Mouse (Mus musculus): ENCODE data around the gene Lta. TPM values are rescaled to one million over a fixed set of nuclear protein-coding genes. Genes with fewer than 3 reads are reported as not detected.

Gene Lta
- polyA plus RNA-seq, 1 experiment from 2014 or later = 0.28 TPM

DNA sequence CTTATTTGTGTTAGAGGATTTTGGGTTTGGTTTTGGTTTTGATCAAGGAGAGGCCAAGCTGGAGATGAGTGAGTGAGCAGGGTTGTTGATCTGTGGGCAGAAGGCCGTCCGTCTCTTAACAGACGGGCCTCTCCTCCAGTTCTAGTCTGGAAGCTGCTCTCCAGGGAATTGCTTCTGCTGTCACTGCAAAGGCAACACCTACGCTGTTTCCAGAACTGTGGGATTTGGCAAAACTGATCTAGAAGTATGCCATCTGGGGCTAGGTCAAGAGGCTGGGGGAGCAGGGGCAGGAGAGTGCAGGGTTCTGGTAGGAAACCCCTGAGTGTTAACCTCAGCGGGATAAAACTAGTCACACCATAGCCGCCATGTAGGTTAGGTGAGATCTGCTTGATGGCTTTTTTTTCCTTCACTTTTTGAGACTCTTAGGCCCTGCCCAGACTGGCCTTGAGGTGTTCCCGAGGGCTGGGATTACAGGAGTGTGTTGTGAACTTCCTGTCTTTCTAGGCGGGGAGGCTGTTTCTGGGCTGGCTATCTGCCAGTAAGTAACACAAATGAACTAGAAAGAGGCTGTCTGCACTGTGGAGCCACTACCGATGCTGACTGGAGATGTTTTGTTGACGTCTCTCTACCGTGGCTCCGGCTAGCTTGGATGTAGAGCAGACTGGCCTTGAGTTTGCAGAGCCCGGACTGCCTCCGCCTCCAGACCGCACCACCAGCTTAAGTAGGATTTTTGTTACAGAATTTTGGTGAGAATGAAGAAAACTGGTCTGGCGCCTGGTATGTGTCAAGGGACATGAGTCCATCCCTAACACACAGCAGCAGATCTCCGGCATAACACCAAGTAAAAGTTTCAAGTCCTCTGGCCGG lies 28.2 kb upstream of the Lta start, which contains the start of gene Atp6v1g2:
TSS of gene Atp6v1g2 (plus strand) at position 547 of the 867 bp plus-strand sequence.
- Histone ChIP-seq H3K27me3 (ENCODE audit: control insufficient read depth, insufficient read depth, low read length) (no peaks in the 10 kb centered on the region), H3K9ac (ENCODE audit: low read length) (no peak within 1 kb of the TSS; the same call in 1 of the 2 replicates), H3K4me1 (ENCODE audit: control insufficient read depth, insufficient read depth, low read length) (peaks cover 3% of the 10 kb centered on the region), H3K4me2 (ENCODE audit: low read depth) (peak within 1 kb of the TSS; percentile 90), H3K4me3 (ENCODE audit: low read depth, low read length) (peak within 1 kb of the TSS; percentile 64; the same call in 1 of the 2 replicates), H3K36me3 (ENCODE audit: control insufficient read depth, insufficient read depth, low read length) (peaks cover 9% of the 10 kb centered on the region; the same call in 1 of the 2 replicates), H3K9me3 (ENCODE audit: control insufficient read depth, low read length) (no peaks in the 10 kb centered on the region), H3K27ac (ENCODE audit: low read depth, low read length) (no peak within 1 kb of the TSS)
- DNase-seq (ENCODE audit: low spot score) (no peak), ATAC-seq (ENCODE audit: insufficient read depth, low FRiP score, low TSS enrichment) (no peak)
- 90% methylated on average over 18 of the region's 18 CpGs for WGBS

DNA sequence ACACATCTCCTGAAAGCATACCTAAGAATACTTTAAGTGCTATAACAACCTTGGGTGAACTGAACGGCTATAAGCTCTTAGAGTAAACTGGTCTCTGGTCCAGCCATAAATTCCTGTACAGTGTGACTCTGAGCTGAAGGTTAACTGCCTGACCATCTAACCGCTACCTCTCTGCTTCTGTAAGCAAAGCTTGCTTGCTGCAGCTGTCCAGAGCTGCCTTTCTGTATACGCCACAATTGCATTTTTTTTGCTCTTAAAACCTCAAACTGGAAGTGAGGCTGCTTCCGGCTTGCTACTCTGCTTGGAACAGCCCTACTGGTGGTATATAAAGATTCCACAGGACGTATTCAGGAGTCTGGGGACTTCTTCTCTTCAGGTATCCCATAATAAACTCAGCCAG lies 27.5 kb upstream of the Lta start:
- peaks cover 3% of the 10 kb centered on the region for H3K4me1 ChIP-seq (ENCODE audit: control insufficient read depth, insufficient read depth, low read length)
- DNase-seq (ENCODE audit: low spot score) (no peak), ATAC-seq (ENCODE audit: insufficient read depth, low FRiP score, low TSS enrichment) (no peak)
- no peak overlapping the region for H3K9ac ChIP-seq (ENCODE audit: low read length)
- no peak overlapping the region for H3K4me2 ChIP-seq (ENCODE audit: low read depth)
- WGBS = 91% methylated on average over 5 of the region's 5 CpGs
- no peaks in the 10 kb centered on the region for H3K27me3 ChIP-seq (ENCODE audit: control insufficient read depth, insufficient read depth, low read length)
- H3K27ac ChIP-seq (ENCODE audit: low read depth, low read length) = no peak overlapping the region
- H3K36me3 ChIP-seq (ENCODE audit: control insufficient read depth, insufficient read depth, low read length) = peaks cover 9% of the 10 kb centered on the region; the same call in 1 of the 2 replicates
- H3K4me3 ChIP-seq (ENCODE audit: low read depth, low read length) = no peak overlapping the region
- H3K9me3 ChIP-seq (ENCODE audit: control insufficient read depth, low read length) = no peaks in the 10 kb centered on the region

DNA sequence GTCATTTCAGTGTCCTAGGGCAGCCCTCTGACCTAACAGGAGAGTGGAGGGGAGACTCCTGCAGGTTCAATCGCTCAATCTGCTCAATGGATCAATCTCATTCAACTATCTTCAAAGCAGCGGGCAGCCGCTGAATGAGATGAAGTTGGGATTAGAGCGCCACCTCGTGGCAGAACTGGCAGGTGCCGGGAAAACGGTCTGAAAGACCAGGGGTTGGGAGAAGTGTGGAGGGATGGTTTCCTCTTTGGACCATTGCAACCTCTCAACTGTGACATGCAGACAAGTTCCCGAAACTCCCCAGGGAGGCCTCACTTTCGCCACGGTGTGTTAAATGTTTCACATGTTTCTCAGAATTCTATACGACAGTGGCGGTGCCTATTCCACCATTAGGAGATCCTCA lies 26.9 kb upstream of the Lta start:
- Histone ChIP-seq H3K4me3 (ENCODE audit: low read depth, low read length) (no peak overlapping the region), H3K36me3 (ENCODE audit: control insufficient read depth, insufficient read depth, low read length) (peaks cover 9% of the 10 kb centered on the region; the same call in 1 of the 2 replicates), H3K4me2 (ENCODE audit: low read depth) (no peak overlapping the region), H3K4me1 (ENCODE audit: control insufficient read depth, insufficient read depth, low read length) (peaks cover 3% of the 10 kb centered on the region), H3K27me3 (ENCODE audit: control insufficient read depth, insufficient read depth, low read length) (no peaks in the 10 kb centered on the region), H3K9ac (ENCODE audit: low read length) (no peak overlapping the region), H3K27ac (ENCODE audit: low read depth, low read length) (no peak overlapping the region), H3K9me3 (ENCODE audit: control insufficient read depth, low read length) (no peaks in the 10 kb centered on the region)
- DNase-seq (ENCODE audit: low spot score) = peak; percentile 87
- 17% methylated on average over 12 of the region's 12 CpGs for WGBS
- no peak for ATAC-seq (ENCODE audit: insufficient read depth, low FRiP score, low TSS enrichment)

DNA sequence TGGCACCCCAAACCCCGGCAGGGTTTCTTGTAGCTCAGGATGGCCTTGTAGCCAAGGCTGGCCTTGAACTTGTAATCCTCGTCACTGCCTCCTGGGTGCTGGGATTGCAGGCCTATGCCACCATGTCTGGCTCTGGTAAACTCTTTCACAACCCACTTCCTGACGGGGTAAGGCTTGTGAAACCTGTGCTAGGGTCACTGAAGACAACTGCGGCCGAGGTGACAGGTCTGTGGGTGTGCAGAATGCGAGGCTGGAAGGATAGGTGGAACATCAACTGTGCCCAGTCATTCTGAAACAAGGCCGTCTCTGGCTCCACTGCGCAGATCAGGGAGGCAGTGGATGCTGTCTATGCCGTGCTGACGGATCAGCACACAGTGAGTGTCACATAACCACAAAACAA lies 25.9 kb upstream of the Lta start:
- Histone ChIP-seq H3K27me3 (ENCODE audit: control insufficient read depth, insufficient read depth, low read length) (no peaks in the 10 kb centered on the region), H3K36me3 (ENCODE audit: control insufficient read depth, insufficient read depth, low read length) (peaks cover 9% of the 10 kb centered on the region; the same call in 1 of the 2 replicates), H3K27ac (ENCODE audit: low read depth, low read length) (no peak overlapping the region), H3K4me1 (ENCODE audit: control insufficient read depth, insufficient read depth, low read length) (no peaks in the 10 kb centered on the region; the same call in none of the 2 replicates), H3K9ac (ENCODE audit: low read length) (no peak overlapping the region), H3K4me3 (ENCODE audit: low read depth, low read length) (no peak overlapping the region), H3K4me2 (ENCODE audit: low read depth) (no peak overlapping the region), H3K9me3 (ENCODE audit: control insufficient read depth, low read length) (no peaks in the 10 kb centered on the region)
- WGBS = 91% methylated on average over 10 of the region's 10 CpGs
- no peak for DNase-seq (ENCODE audit: low spot score)
- ATAC-seq (ENCODE audit: insufficient read depth, low FRiP score, low TSS enrichment) = no peak

- Histone ChIP-seq H3K36me3 (ENCODE audit: control insufficient read depth, insufficient read depth, low read length) (peaks cover 9% of the 10 kb centered on the region; the same call in 1 of the 2 replicates), H3K27ac (ENCODE audit: low read depth, low read length) (no peak overlapping the region), H3K9ac (ENCODE audit: low read length) (no peak overlapping the region), H3K27me3 (ENCODE audit: control insufficient read depth, insufficient read depth, low read length) (no peaks in the 10 kb centered on the region), H3K4me1 (ENCODE audit: control insufficient read depth, insufficient read depth, low read length) (no peaks in the 10 kb centered on the region), H3K9me3 (ENCODE audit: control insufficient read depth, low read length) (no peaks in the 10 kb centered on the region), H3K4me2 (ENCODE audit: low read depth) (no peak overlapping the region), H3K4me3 (ENCODE audit: low read depth, low read length) (no peak overlapping the region)
- DNase-seq (ENCODE audit: low spot score) = no peak
- WGBS = 88% methylated on average over 14 of the region's 14 CpGs
- no peak for ATAC-seq (ENCODE audit: insufficient read depth, low FRiP score, low TSS enrichment)
Observed at GRCm38 (mm10) chr17:35226561-35227046, 21.5 kb upstream of the Lta start.

GRCm38 (mm10) chr17:35225456-35225855 lies 20.3 kb upstream of the Lta start:
- no peak overlapping the region for H3K4me2 ChIP-seq (ENCODE audit: low read depth)
- no peak overlapping the region for H3K27ac ChIP-seq (ENCODE audit: low read depth, low read length)
- H3K4me3 ChIP-seq (ENCODE audit: low read depth, low read length) = no peak overlapping the region
- no peak overlapping the region for H3K9ac ChIP-seq (ENCODE audit: low read length)
- ATAC-seq (ENCODE audit: insufficient read depth, low FRiP score, low TSS enrichment) (no peak), DNase-seq (ENCODE audit: low spot score) (no peak)
- WGBS = 89% methylated on average over 5 of the region's 5 CpGs
- peaks cover 11% of the 10 kb centered on the region for H3K36me3 ChIP-seq (ENCODE audit: control insufficient read depth, insufficient read depth, low read length)
- H3K4me1 ChIP-seq (ENCODE audit: control insufficient read depth, insufficient read depth, low read length) = no peaks in the 10 kb centered on the region
- no peaks in the 10 kb centered on the region for H3K27me3 ChIP-seq (ENCODE audit: control insufficient read depth, insufficient read depth, low read length)
- H3K9me3 ChIP-seq (ENCODE audit: control insufficient read depth, low read length) = no peaks in the 10 kb centered on the region

DNA sequence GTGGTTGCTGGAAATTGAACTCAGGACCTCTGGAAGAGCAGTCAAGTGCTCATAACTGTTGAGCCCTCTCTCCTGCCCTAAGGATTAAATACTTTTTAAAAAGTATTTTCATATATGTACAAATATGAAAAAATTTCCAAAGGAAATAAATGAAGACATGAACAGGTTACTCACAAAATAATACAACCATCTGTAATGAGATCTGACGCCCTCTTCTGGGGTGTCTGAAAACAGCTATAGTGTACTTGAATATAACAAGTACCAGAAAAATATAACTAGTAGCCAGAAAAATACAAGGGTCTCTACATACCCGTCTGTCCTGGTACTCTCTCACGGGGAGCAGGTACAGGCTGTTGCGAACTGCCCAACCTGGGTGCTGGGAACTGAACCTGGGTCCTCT lies 19.5 kb upstream of the Lta start:
- WGBS = over 99% methylated on average over 4 of the region's 4 CpGs
- no peak for DNase-seq (ENCODE audit: low spot score)
- Histone ChIP-seq H3K36me3 (ENCODE audit: control insufficient read depth, insufficient read depth, low read length) (peaks cover 13% of the 10 kb centered on the region), H3K4me3 (ENCODE audit: low read depth, low read length) (no peak overlapping the region), H3K4me2 (ENCODE audit: low read depth) (no peak overlapping the region), H3K27ac (ENCODE audit: low read depth, low read length) (no peak overlapping the region), H3K9me3 (ENCODE audit: control insufficient read depth, low read length) (no peaks in the 10 kb centered on the region), H3K4me1 (ENCODE audit: control insufficient read depth, insufficient read depth, low read length) (no peaks in the 10 kb centered on the region), H3K27me3 (ENCODE audit: control insufficient read depth, insufficient read depth, low read length) (no peaks in the 10 kb centered on the region), H3K9ac (ENCODE audit: low read length) (no peak overlapping the region)
- no peak for ATAC-seq (ENCODE audit: insufficient read depth, low FRiP score, low TSS enrichment)

DNA sequence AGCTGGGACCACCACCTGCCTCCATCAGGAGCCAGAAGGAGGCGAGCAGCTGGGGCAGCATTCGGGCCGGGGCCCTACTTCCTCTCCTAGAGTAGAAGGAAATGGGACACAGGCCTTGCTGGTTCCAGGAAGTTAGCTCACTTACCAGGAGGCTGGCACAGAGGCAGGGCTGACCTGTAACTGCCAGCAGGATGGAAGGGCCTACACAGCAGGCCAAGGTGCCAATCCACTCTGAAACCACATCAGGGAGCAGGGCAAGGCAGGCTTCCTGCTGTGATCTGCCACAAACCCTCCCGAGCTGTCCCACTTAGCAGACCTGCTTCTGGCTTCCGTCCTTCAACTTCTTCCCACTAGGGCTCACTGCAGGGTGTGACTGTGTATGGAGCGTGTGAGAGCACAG lies 17.1 kb upstream of the Lta start:
- H3K27me3 ChIP-seq (ENCODE audit: control insufficient read depth, insufficient read depth, low read length) = no peaks in the 10 kb centered on the region
- H3K4me3 ChIP-seq (ENCODE audit: low read depth, low read length) = no peak overlapping the region
- H3K9ac ChIP-seq (ENCODE audit: low read length) = no peak overlapping the region
- H3K9me3 ChIP-seq (ENCODE audit: control insufficient read depth, low read length) = no peaks in the 10 kb centered on the region
- H3K4me2 ChIP-seq (ENCODE audit: low read depth) = no peak overlapping the region
- WGBS = 80% methylated on average over 6 of the region's 6 CpGs
- DNase-seq (ENCODE audit: low spot score) (peak; percentile 6), ATAC-seq (ENCODE audit: insufficient read depth, low FRiP score, low TSS enrichment) (no peak)
- no peaks in the 10 kb centered on the region for H3K4me1 ChIP-seq (ENCODE audit: control insufficient read depth, insufficient read depth, low read length)
- H3K27ac ChIP-seq (ENCODE audit: low read depth, low read length) = no peak overlapping the region
- peaks cover 10% of the 10 kb centered on the region for H3K36me3 ChIP-seq (ENCODE audit: control insufficient read depth, insufficient read depth, low read length)
